Mouse (Mus musculus) forebrain, embryonic 12.5 days (tissue): ENCODE data around the gene Tnxb. TPM values are rescaled to one million over a fixed set of nuclear protein-coding genes. Genes with fewer than 3 reads are reported as not detected.

ENCODE experiments used
- ATAC-seq: fragments of 200-750 bp; cut with Nextera tagmentation; 2 replicates; pipeline ENCODE4 v1.8.0; 2017; ENCODE audit warnings: moderate TSS enrichment; ENCODE audit not compliant: low FRiP score
- H3K27ac ChIP-seq: fragments of 300-500 bp; sonication (generic); 2 replicates; pipeline ENCODE4 v1.5.1; 2016; ENCODE audit warnings: mild to moderate bottlenecking
- H3K27me3 ChIP-seq: fragments of 300-500 bp; sonication (generic); 2 replicates; pipeline ENCODE4 v1.6.1; 2016; ENCODE audit warnings: mild to moderate bottlenecking
- H3K36me3 ChIP-seq: fragments of 300-500 bp; sonication (generic); replicated peaks from 2 replicates; pipeline ENCODE4 v1.6.1; 2016; ENCODE audit warnings: mild to moderate bottlenecking
- H3K4me1 ChIP-seq: fragments of 300-500 bp; sonication (generic); 2 replicates; pipeline ENCODE4 v1.6.1; 2016
- H3K4me2 ChIP-seq: fragments of 300-500 bp; sonication (generic); 2 replicates; pipeline ENCODE4 v1.6.1; 2016; ENCODE audit warnings: mild to moderate bottlenecking, moderate library complexity
- H3K4me3 ChIP-seq: fragments of 300-500 bp; sonication (generic); replicated peaks from 2 replicates; pipeline ENCODE4 v1.5.1; 2016; ENCODE audit warnings: mild to moderate bottlenecking
- H3K9ac ChIP-seq: fragments of 300-500 bp; sonication (generic); 2 replicates; pipeline ENCODE4 v1.6.1; 2016; ENCODE audit warnings: mild to moderate bottlenecking
- H3K9me3 ChIP-seq: fragments of 300-500 bp; sonication (generic); 2 replicates; pipeline ENCODE4 v1.6.1; 2016
- WGBS: fragments of 180-500 bp; shearing (Covaris S2); methylation state at CpG from one replicate; pipeline ENCODE4 v1.1.7; 2016; 5-methylcytosine and 5-hydroxymethylcytosine counted together
- polyA plus RNA-seq: library from polyadenylated mRNA; unstranded; fragments of >200 nt; fragmentation: Nextera tagmentation; extraction: Ambion mirVana; gene quantifications from 2 replicates; pipeline ENCODE4 v1.2.1, GENCODE M21; 2016

Gene Tnxb
- polyA plus RNA-seq, 1 experiment from 2014 or later, result 0.03 TPM

DNA sequence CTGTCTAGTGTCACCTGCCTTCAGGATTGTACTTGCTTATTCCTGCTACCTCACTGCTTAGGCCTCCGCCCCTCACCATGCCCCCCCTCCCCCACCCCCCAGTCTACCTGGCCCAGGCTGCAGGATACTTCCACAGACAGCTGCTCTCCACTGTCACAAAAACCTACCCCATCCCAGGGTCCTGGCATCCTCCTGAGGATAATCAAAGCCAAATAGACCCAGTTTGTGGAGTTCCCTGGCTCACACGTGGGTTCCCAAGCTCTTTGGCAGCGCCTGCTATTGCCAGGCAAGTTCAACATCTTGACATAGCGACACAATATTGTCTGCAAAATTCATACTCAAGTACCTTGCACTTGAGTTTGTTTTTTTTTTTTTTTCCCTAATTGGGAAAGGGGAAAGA is 10.3 kb downstream of the Tnxb start:
- 77% methylated on average over 4 of the region's 4 CpGs for WGBS
- Histone ChIP-seq H3K36me3 (no peaks in the 10 kb centered on the region), H3K27me3 (peaks cover 30% of the 10 kb centered on the region; the same call in 1 of the 2 replicates), H3K4me1 (no peaks in the 10 kb centered on the region), H3K4me3 (no peak overlapping the region), H3K9ac (no peak overlapping the region), H3K4me2 (no peak overlapping the region), H3K9me3 (no peaks in the 10 kb centered on the region), H3K27ac (no peak overlapping the region)
- no peak for ATAC-seq

GRCm38 (mm10) chr17:34681132-34681571 is 10.8 kb downstream of the Tnxb start:
- H3K4me1 ChIP-seq, result no peaks in the 10 kb centered on the region
- H3K9me3 ChIP-seq, result no peaks in the 10 kb centered on the region
- no peak for ATAC-seq
- no peak overlapping the region for H3K4me3 ChIP-seq
- H3K27ac ChIP-seq, result no peak overlapping the region
- WGBS, result 84% methylated on average over 17 of the region's 17 CpGs
- H3K9ac ChIP-seq, result no peak overlapping the region
- H3K27me3 ChIP-seq, result peaks cover 25% of the 10 kb centered on the region; the same call in 1 of the 2 replicates
- no peaks in the 10 kb centered on the region for H3K36me3 ChIP-seq
- H3K4me2 ChIP-seq, result no peak overlapping the region

GRCm38 (mm10) chr17:34681881-34682536 is 11.7 kb downstream of the Tnxb start:
- Histone ChIP-seq H3K27me3 (peaks cover 21% of the 10 kb centered on the region; the same call in 1 of the 2 replicates), H3K27ac (no peak overlapping the region), H3K4me1 (no peaks in the 10 kb centered on the region), H3K36me3 (no peaks in the 10 kb centered on the region), H3K9ac (no peak overlapping the region), H3K4me2 (no peak overlapping the region), H3K9me3 (no peaks in the 10 kb centered on the region), H3K4me3 (no peak overlapping the region)
- WGBS, result 76% methylated on average over 11 of the region's 11 CpGs
- no peak for ATAC-seq

DNA sequence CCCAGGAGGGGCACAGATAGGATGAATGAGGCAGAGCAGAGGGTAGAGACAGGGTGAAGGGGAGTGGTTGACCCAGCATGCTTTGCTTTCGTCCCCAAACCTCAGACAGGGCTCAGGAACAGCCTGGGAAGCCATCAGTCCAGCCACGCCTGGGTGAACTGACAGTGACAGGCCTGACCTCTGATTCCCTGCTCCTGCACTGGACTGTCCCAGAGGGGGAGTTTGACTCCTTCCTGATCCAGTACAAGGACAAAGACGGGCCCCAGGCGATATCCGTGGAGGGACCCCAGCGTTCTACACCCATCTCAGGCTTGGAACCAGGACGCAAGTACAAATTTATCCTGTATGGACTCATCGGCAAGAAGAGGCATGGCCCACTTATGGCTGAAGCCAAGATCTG is 12.8 kb downstream of the Tnxb start:
- Histone ChIP-seq H3K36me3 (no peaks in the 10 kb centered on the region), H3K4me3 (no peak overlapping the region), H3K9ac (no peak overlapping the region), H3K27ac (no peak overlapping the region), H3K4me1 (no peaks in the 10 kb centered on the region), H3K27me3 (peaks cover 12% of the 10 kb centered on the region; the same call in 1 of the 2 replicates), H3K4me2 (no peak overlapping the region), H3K9me3 (no peaks in the 10 kb centered on the region)
- WGBS, result 73% methylated on average over 8 of the region's 8 CpGs
- ATAC-seq, result no peak

- Histone ChIP-seq H3K27me3 (peaks cover 12% of the 10 kb centered on the region; the same call in 1 of the 2 replicates), H3K9ac (no peak overlapping the region), H3K27ac (no peak overlapping the region), H3K4me3 (no peak overlapping the region), H3K9me3 (no peaks in the 10 kb centered on the region), H3K4me1 (no peaks in the 10 kb centered on the region), H3K4me2 (no peak overlapping the region), H3K36me3 (no peaks in the 10 kb centered on the region)
- whole genome bisulfite sequencing, result 72% methylated on average over 10 of the region's 10 CpGs
- no peak for ATAC-seq
These were observed 13.4 kb downstream of the Tnxb start for GRCm38 (mm10) chr17:34683686-34684220.

- no peak for ATAC-seq
- Histone ChIP-seq H3K4me3 (no peak overlapping the region), H3K9me3 (no peaks in the 10 kb centered on the region), H3K4me1 (no peaks in the 10 kb centered on the region), H3K27ac (no peak overlapping the region), H3K36me3 (no peaks in the 10 kb centered on the region), H3K27me3 (0 out of 2 replicates have a peak, but pooled peaks cover 12% of the 10 kb centered on the region), H3K9ac (no peak overlapping the region), H3K4me2 (no peak overlapping the region)
- WGBS, result 73% methylated on average over 9 of the region's 9 CpGs
These were observed 14.0 kb downstream of the Tnxb start for GRCm38 (mm10) chr17:34684253-34684893.

DNA sequence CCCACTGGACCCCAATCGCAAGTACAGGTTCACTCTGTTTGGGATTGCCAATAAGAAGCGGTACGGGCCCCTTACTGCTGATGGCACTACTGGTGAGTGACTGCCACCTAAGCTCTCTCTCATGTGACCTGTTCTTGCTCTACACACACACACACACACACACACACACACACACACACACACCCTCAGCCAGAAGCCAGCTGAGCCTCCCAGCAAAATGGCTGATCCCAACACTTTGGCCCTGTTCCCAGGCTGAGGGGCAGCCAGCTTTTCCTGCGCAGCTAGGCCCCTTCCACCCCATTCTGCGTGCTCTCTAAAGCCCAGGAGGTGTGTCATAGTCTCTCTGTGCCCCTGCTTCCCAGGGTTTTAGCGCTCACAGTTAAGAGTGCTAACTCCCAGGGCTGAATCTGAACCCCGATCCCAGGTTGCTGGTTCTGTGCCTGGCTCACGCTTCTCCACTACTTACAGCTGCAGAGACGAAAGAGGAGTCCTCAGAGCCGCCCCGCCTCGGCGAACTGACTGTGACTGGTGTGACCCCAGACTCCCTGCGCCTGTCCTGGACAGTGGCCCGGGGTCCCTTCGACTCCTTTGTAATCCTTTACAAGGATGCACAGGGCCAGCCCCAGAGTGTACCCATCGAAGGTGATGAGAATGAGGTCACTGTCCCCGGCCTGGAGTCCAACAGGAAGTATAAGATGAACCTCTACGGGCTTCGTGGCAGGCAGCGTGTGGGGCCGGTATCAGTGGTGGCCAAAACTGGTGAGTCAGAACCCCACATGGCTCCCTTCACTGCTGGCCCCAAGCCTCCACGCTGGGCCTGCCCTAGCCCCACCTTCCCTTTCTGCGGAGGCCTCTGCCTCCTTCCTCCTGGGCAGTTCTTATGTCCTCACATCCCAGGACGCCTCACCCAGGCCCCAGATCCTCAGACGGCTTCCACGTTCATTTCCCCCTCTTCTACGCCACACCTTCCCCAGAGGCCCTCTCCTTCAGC is 15.1 kb downstream of the Tnxb start:
- no peak for ATAC-seq
- H3K9me3 ChIP-seq, result no peaks in the 10 kb centered on the region
- no peak overlapping the region for H3K27ac ChIP-seq
- no peak overlapping the region; the same call in 1 of the 2 replicates for H3K9ac ChIP-seq
- 0 out of 2 replicates have a peak, but pooled peaks cover 2% of the 10 kb centered on the region for H3K27me3 ChIP-seq
- H3K4me3 ChIP-seq, result no peak overlapping the region
- 81% methylated on average over 28 of the region's 28 CpGs for WGBS
- H3K36me3 ChIP-seq, result no peaks in the 10 kb centered on the region
- no peak overlapping the region for H3K4me2 ChIP-seq
- H3K4me1 ChIP-seq, result no peaks in the 10 kb centered on the region

DNA sequence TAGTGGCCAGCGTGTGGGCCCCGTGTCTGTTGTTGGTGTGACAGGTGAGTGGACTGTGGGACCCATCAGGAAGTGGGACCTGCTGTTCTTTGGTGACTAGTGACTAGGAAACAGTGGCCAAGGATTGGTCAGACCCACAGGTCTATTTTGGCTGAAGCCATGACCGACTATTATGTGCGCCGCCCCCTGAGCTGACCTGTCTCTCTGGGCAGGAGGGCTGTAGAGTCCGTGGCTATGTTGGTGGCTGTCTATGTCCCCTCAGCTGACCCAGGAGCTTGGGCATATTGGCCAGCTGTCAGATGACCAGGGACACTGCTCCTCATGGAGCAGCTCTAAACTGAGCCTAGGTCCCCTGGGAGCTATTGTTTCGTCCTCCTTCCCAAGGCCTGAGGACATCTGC is 18.6 kb downstream of the Tnxb start:
- H3K4me2 ChIP-seq, result no peak overlapping the region
- no peak overlapping the region for H3K27ac ChIP-seq
- no peaks in the 10 kb centered on the region for H3K9me3 ChIP-seq
- H3K36me3 ChIP-seq, result no peaks in the 10 kb centered on the region
- no peak overlapping the region for H3K4me3 ChIP-seq
- H3K27me3 ChIP-seq, result no peaks in the 10 kb centered on the region
- WGBS, result 94% methylated on average over 7 of the region's 7 CpGs
- H3K4me1 ChIP-seq, result no peaks in the 10 kb centered on the region
- no peak for ATAC-seq
- H3K9ac ChIP-seq, result no peak overlapping the region

GRCm38 (mm10) chr17:34690458-34690857 is 20.1 kb downstream of the Tnxb start:
- Histone ChIP-seq H3K9ac (no peak overlapping the region), H3K4me3 (no peak overlapping the region), H3K4me1 (no peaks in the 10 kb centered on the region), H3K9me3 (no peaks in the 10 kb centered on the region), H3K4me2 (no peak overlapping the region), H3K27ac (no peak overlapping the region), H3K27me3 (no peaks in the 10 kb centered on the region), H3K36me3 (no peaks in the 10 kb centered on the region)
- no peak for ATAC-seq
- WGBS, result 79% methylated on average over 4 of the region's 4 CpGs

GRCm38 (mm10) chr17:34692906-34693305 is 22.6 kb downstream of the Tnxb start:
- WGBS, result 70% methylated on average over 7 of the region's 7 CpGs
- no peak for ATAC-seq
- Histone ChIP-seq H3K9ac (no peak overlapping the region), H3K36me3 (no peaks in the 10 kb centered on the region), H3K9me3 (no peaks in the 10 kb centered on the region), H3K4me1 (no peaks in the 10 kb centered on the region), H3K27me3 (no peaks in the 10 kb centered on the region), H3K27ac (no peak overlapping the region), H3K4me2 (no peak overlapping the region), H3K4me3 (no peak overlapping the region)

- H3K9ac ChIP-seq, result no peak overlapping the region
- peak overlapping the region; percentile 42; the same call in 1 of the 2 replicates for H3K27ac ChIP-seq
- peaks cover 9% of the 10 kb centered on the region for H3K4me1 ChIP-seq
- no peaks in the 10 kb centered on the region for H3K27me3 ChIP-seq
- WGBS, result 63% methylated on average over 14 of the region's 14 CpGs
- no peak overlapping the region for H3K4me3 ChIP-seq
- no peaks in the 10 kb centered on the region for H3K36me3 ChIP-seq
- H3K4me2 ChIP-seq, result no peak overlapping the region
- ATAC-seq, result no peak
- H3K9me3 ChIP-seq, result no peaks in the 10 kb centered on the region
These were observed 29.5 kb downstream of the Tnxb start for GRCm38 (mm10) chr17:34699575-34700408.
